Mouse (Mus musculus): ENCODE results near the gene Olfr64. TPM values are rescaled to one million over a fixed set of nuclear protein-coding genes. Genes with fewer than 3 reads are reported as not detected.

Gene Olfr64
- polyA plus RNA-seq (2012; rRNA removed): under 0.01 TPM in 1 of 2 replicates, not detected in the other
- polyA plus RNA-seq (2014; fragmentation: Nextera tagmentation; extraction: Ambion mirVana): not detected in 2 replicates

GRCm38 (mm10) chr7:103894385-103894784, at the start of gene Olfr64:
Olfr64 (minus strand) TSS chr7:103894485.
- Histone ChIP-seq H3K4me1 (replicated peaks; ENCODE audit: control insufficient read depth in 2 of 2, insufficient read depth in 2 of 2, low read length in 1 of 2) (no peaks in the 10 kb centered on the region), H3K9ac (replicated peaks) (no peak within 1 kb of the TSS), H3K4me3 (ENCODE audit: insufficient read depth in 1 of 2, low read depth in 2 of 2, low read length in 2 of 2) (no peak within 1 kb of the TSS), H3K4me2 (ENCODE audit: low read depth) (no peak within 1 kb of the TSS), H3K27me3 (ENCODE audit: control insufficient read depth, insufficient read depth, low read length) (no peaks in the 10 kb centered on the region), H3K36me3 (replicated peaks; ENCODE audit: control insufficient read depth, insufficient read depth, low read depth) (no peaks in the 10 kb centered on the region), H3K27ac (no peak within 1 kb of the TSS), H3K9me3 (ENCODE audit: control insufficient read depth, low read length) (no peaks in the 10 kb centered on the region)
- TF ChIP-seq CTCF (IDR thresholded peaks at IDR 0.05; ENCODE audit: low read depth) (no peak), EP300 (IDR thresholded peaks at IDR 0.05; ENCODE audit: low read depth) (no peak)
- 51% methylated on average over 1 of the region's 1 CpGs for WGBS (ENCODE audit: insufficient replicate concordance)
- no peak for DNase-seq (ENCODE audit: low read depth in 3 of 3, low spot score in 3 of 3)
- no peak for ATAC-seq (ENCODE audit: insufficient read depth)

GRCm38 (mm10) chr7:103942730-103943129, 48.4 kb upstream of the Olfr64 start:
- Histone ChIP-seq H3K36me3 (replicated peaks; ENCODE audit: control insufficient read depth, insufficient read depth, low read depth) (no peaks in the 10 kb centered on the region), H3K9me3 (ENCODE audit: control insufficient read depth, low read length) (no peaks in the 10 kb centered on the region), H3K9ac (replicated peaks) (peak overlapping the region; percentile 9), H3K4me3 (ENCODE audit: insufficient read depth in 1 of 2, low read depth in 2 of 2, low read length in 2 of 2) (no peak overlapping the region), H3K4me1 (replicated peaks; ENCODE audit: control insufficient read depth in 2 of 2, insufficient read depth in 2 of 2, low read length in 1 of 2) (peaks cover 0 to 12% of the 10 kb centered on the region in 2 experiments), H3K27ac (peak overlapping the region; percentile 50), H3K27me3 (ENCODE audit: control insufficient read depth, insufficient read depth, low read length) (no peaks in the 10 kb centered on the region), H3K4me2 (ENCODE audit: low read depth) (no peak overlapping the region; the same call in 1 of the 2 replicates)
- WGBS (ENCODE audit: insufficient replicate concordance): 11% methylated on average over 2 of the region's 2 CpGs
- peak; percentile 80 for ATAC-seq (ENCODE audit: insufficient read depth)
- peak; percentile 29 to 73 (median 73) for DNase-seq (ENCODE audit: low read depth in 3 of 3, low spot score in 3 of 3)
- TF ChIP-seq CTCF (IDR thresholded peaks at IDR 0.05; ENCODE audit: low read depth) (peak; percentile 96), EP300 (IDR thresholded peaks at IDR 0.05; ENCODE audit: low read depth) (peak; percentile 74)

- Histone ChIP-seq H3K27me3 (ENCODE audit: control insufficient read depth, insufficient read depth, low read length) (no peaks in the 10 kb centered on the region), H3K27ac (no peak within 1 kb of the TSS), H3K4me1 (replicated peaks; ENCODE audit: control insufficient read depth in 2 of 2, insufficient read depth in 2 of 2, low read length in 1 of 2) (no peaks in the 10 kb centered on the region), H3K4me3 (ENCODE audit: insufficient read depth in 1 of 2, low read depth in 2 of 2, low read length in 2 of 2) (no peak within 1 kb of the TSS), H3K9ac (replicated peaks) (no peak within 1 kb of the TSS; the same call in 1 of the 2 replicates), H3K4me2 (ENCODE audit: low read depth) (no peak within 1 kb of the TSS), H3K9me3 (ENCODE audit: control insufficient read depth, low read length) (no peaks in the 10 kb centered on the region), H3K36me3 (replicated peaks; ENCODE audit: control insufficient read depth, insufficient read depth, low read depth) (no peaks in the 10 kb centered on the region)
- 25% methylated on average over 2 of the region's 2 CpGs for WGBS (ENCODE audit: insufficient replicate concordance)
- no peak for DNase-seq (ENCODE audit: low read depth in 3 of 3, low spot score in 3 of 3)
- TF ChIP-seq EP300 (IDR thresholded peaks at IDR 0.05; ENCODE audit: low read depth) (no peak), CTCF (IDR thresholded peaks at IDR 0.05; ENCODE audit: low read depth) (no peak)
- no peak for ATAC-seq (ENCODE audit: insufficient read depth)
Measured at GRCm38 (mm10) chr7:103934264-103934663, 40.0 kb upstream of the Olfr64 start, which contains the start of gene Olfr632. Olfr632 (plus strand) TSS chr7:103934347.

- H3K9ac ChIP-seq (replicated peaks): no peak within 1 kb of the TSS
- H3K4me3 ChIP-seq (ENCODE audit: insufficient read depth in 1 of 2, low read depth in 2 of 2, low read length in 2 of 2): no peak within 1 kb of the TSS
- no peak for DNase-seq (ENCODE audit: low read depth in 3 of 3, low spot score in 3 of 3)
- H3K27me3 ChIP-seq (ENCODE audit: control insufficient read depth, insufficient read depth, low read length): no peaks in the 10 kb centered on the region
- H3K36me3 ChIP-seq (replicated peaks; ENCODE audit: control insufficient read depth, insufficient read depth, low read depth): no peaks in the 10 kb centered on the region
- H3K4me1 ChIP-seq (replicated peaks; ENCODE audit: control insufficient read depth in 2 of 2, insufficient read depth in 2 of 2, low read length in 1 of 2): no peaks in the 10 kb centered on the region
- no peak within 1 kb of the TSS for H3K4me2 ChIP-seq (ENCODE audit: low read depth)
- TF ChIP-seq CTCF (IDR thresholded peaks at IDR 0.05; ENCODE audit: low read depth) (no peak), EP300 (IDR thresholded peaks at IDR 0.05; ENCODE audit: low read depth) (no peak)
- no peak within 1 kb of the TSS for H3K27ac ChIP-seq
- no peak for ATAC-seq (ENCODE audit: insufficient read depth)
- H3K9me3 ChIP-seq (ENCODE audit: control insufficient read depth, low read length): no peaks in the 10 kb centered on the region
Measured at GRCm38 (mm10) chr7:103928525-103928924, 34.2 kb upstream of the Olfr64 start, which contains the start of gene Olfr631. Olfr631 (plus strand) TSS chr7:103928825.

GRCm38 (mm10) chr7:103915338-103915737, 21.1 kb upstream of the Olfr64 start:
- Histone ChIP-seq H3K4me1 (replicated peaks; ENCODE audit: control insufficient read depth in 2 of 2, insufficient read depth in 2 of 2, low read length in 1 of 2) (peaks cover 51 to 53% of the 10 kb centered on the region in 2 experiments), H3K9ac (replicated peaks) (peak overlapping the region; percentile 41), H3K27ac (peak overlapping the region; percentile 86), H3K4me3 (ENCODE audit: insufficient read depth in 1 of 2, low read depth in 2 of 2, low read length in 2 of 2) (no peak overlapping the region; a peak in 1 of 4 replicates), H3K36me3 (replicated peaks; ENCODE audit: control insufficient read depth, insufficient read depth, low read depth) (no peaks in the 10 kb centered on the region), H3K4me2 (ENCODE audit: low read depth) (peak overlapping the region; percentile 58), H3K27me3 (ENCODE audit: control insufficient read depth, insufficient read depth, low read length) (no peaks in the 10 kb centered on the region), H3K9me3 (ENCODE audit: control insufficient read depth, low read length) (no peaks in the 10 kb centered on the region)
- DNase-seq (ENCODE audit: low read depth in 3 of 3, low spot score in 3 of 3) (peak in 1 of 3 experiments; percentile 78), ATAC-seq (ENCODE audit: insufficient read depth) (peak; percentile 92)
- peak; percentile 98 for TF ChIP-seq EP300 (IDR thresholded peaks at IDR 0.05; ENCODE audit: low read depth)
- no peak for TF ChIP-seq CTCF (IDR thresholded peaks at IDR 0.05; ENCODE audit: low read depth)

Measured in liver, embryonic 14.5 days (tissue).